Comparison of ENCODE assay signal across 14 mouse cellular contexts in genomic region chr9:118629763-118630379, GRCm38 (mm10). TPM values are rescaled to one million over a fixed set of nuclear protein-coding genes. Genes with fewer than 3 reads are reported as not detected.
DNase-seq lines count a peak whose midpoint lies in the region; ATAC-seq lines count a peak whose summit lies in the region.
"Had no signal": no experiment of that assay in that cellular context is flagged by ENCODE, and none has a peak within 500 bp of the region (broad histone marks: within the 10 kb centered on the region; RNA-seq: fewer than 3 reads in every experiment).

No protein-coding gene starts in this region.

- no peak overlapping the region for H3K9ac ChIP-seq in heart, embryonic 14.5 days (ENCODE audit: low read length)
- no peak overlapping the region for H3K9ac ChIP-seq in heart, embryonic 11.5 days (ENCODE audit: low read depth, low read length)
- H3K9ac ChIP-seq in intestine, embryonic 16.5 days (ENCODE audit: low read depth, low read length) = no peak overlapping the region
- H3K9ac ChIP-seq: hindbrain, embryonic 14.5 days; limb, embryonic 12.5 days had no signal

- no peak overlapping the region for H3K4me2 ChIP-seq in heart, embryonic 14.5 days (ENCODE audit: low read length)
- H3K4me2 ChIP-seq in heart, embryonic 11.5 days = no peak overlapping the region
- H3K4me2 ChIP-seq in intestine, embryonic 16.5 days (ENCODE audit: low read depth, low read length) = no peak overlapping the region
- H3K4me2 ChIP-seq: hindbrain, embryonic 14.5 days; limb, embryonic 12.5 days had no signal

- H3K36me3 ChIP-seq in heart, embryonic 14.5 days (ENCODE audit: control insufficient read depth, insufficient read depth, low read length) = peaks cover 47% of the 10 kb centered on the region
- H3K36me3 ChIP-seq in heart, embryonic 11.5 days (ENCODE audit: control insufficient read depth, insufficient read depth, low read length) = no peaks in the 10 kb centered on the region
- H3K36me3 ChIP-seq in intestine, embryonic 16.5 days (ENCODE audit: control insufficient read depth, insufficient read depth, low read length) = no peaks in the 10 kb centered on the region
- peaks cover 49% of the 10 kb centered on the region for H3K36me3 ChIP-seq in embryonic facial prominence, embryonic 10.5 days (replicated peaks)

- peaks cover 5 to 9% of the 10 kb centered on the region in 2 experiments for H3K4me1 ChIP-seq in heart, embryonic 14.5 days (ENCODE audit: control insufficient read depth in 2 of 2, insufficient read depth in 2 of 2, low read length in 2 of 2)
- H3K4me1 ChIP-seq in heart, embryonic 11.5 days (ENCODE audit: control insufficient read depth, insufficient read depth, low read length) = peaks cover 10% of the 10 kb centered on the region; the same call in 1 of the 2 replicates
- H3K4me1 ChIP-seq in intestine, embryonic 16.5 days (ENCODE audit: control insufficient read depth, insufficient read depth, low read length) = peaks cover 15% of the 10 kb centered on the region
- peaks cover 22% of the 10 kb centered on the region for H3K4me1 ChIP-seq in embryonic facial prominence, embryonic 10.5 days

- H3K9me3 ChIP-seq in heart, embryonic 14.5 days (ENCODE audit: control insufficient read depth, low read length) = no peaks in the 10 kb centered on the region
- H3K9me3 ChIP-seq in heart, embryonic 11.5 days (replicated peaks; ENCODE audit: control insufficient read depth, low read length) = no peaks in the 10 kb centered on the region
- H3K9me3 ChIP-seq in intestine, embryonic 16.5 days (ENCODE audit: control insufficient read depth, low read length) = no peaks in the 10 kb centered on the region
- no peaks in the 10 kb centered on the region for H3K9me3 ChIP-seq in embryonic facial prominence, embryonic 10.5 days
- H3K9me3 ChIP-seq: forebrain, embryonic 10.5 days; limb, embryonic 12.5 days had no signal

- no peak overlapping the region for H3K27ac ChIP-seq in heart, embryonic 14.5 days (replicated peaks in 1 of 2; ENCODE audit: control insufficient read depth in 1 of 2, insufficient read depth in 1 of 2, low read depth in 2 of 2, low read length in 2 of 2)
- no peak overlapping the region for H3K27ac ChIP-seq in heart, embryonic 11.5 days (ENCODE audit: low read depth, low read length)
- H3K27ac ChIP-seq in intestine, embryonic 16.5 days (ENCODE audit: low read length) = peak overlapping the region; percentile 38
- H3K27ac ChIP-seq in embryonic facial prominence, embryonic 10.5 days (replicated peaks) = no peak overlapping the region
- H3K27ac ChIP-seq: forebrain, embryonic 10.5 days; hindbrain, embryonic 14.5 days; limb, embryonic 12.5 days; macrophage had no signal

- H3K27me3 ChIP-seq in heart, embryonic 14.5 days (ENCODE audit: control insufficient read depth, insufficient read depth, low read length) = no peaks in the 10 kb centered on the region
- no peaks in the 10 kb centered on the region for H3K27me3 ChIP-seq in heart, embryonic 11.5 days (ENCODE audit: control insufficient read depth, insufficient read depth, low read length)
- H3K27me3 ChIP-seq in intestine, embryonic 16.5 days (replicated peaks; ENCODE audit: control insufficient read depth, insufficient read depth, low read length) = no peaks in the 10 kb centered on the region
- H3K27me3 ChIP-seq in embryonic facial prominence, embryonic 10.5 days (replicated peaks; ENCODE audit: low read depth, poor library complexity, severe bottlenecking) = no peaks in the 10 kb centered on the region

- DNase-seq in Muller cell, postnatal 12 days (ENCODE audit: inconsistent ontology term) = peak; percentile 72
- DNase-seq in kidney, postnatal 25 days = peak; percentile 73 to 79
- DNase-seq in embryonic facial prominence, embryonic 10.5 days (ENCODE audit: low spot score) = no peak
- DNase-seq in cerebellum, postnatal 4 days (ENCODE audit: low spot score in 2 of 2) = no peak
- DNase-seq in adipocyte (ENCODE audit: low spot score) = no peak
- DNase-seq: B cell, adult 2 months; cerebellum, adult 11 months had no signal

- WGBS in heart, embryonic 14.5 days = 59% methylated on average over 6 of the region's 6 CpGs
- WGBS in heart, embryonic 11.5 days (ENCODE audit: insufficient replicate concordance) = 64% methylated on average over 6 of the region's 6 CpGs
- WGBS in intestine, embryonic 16.5 days = 36% methylated on average over 6 of the region's 6 CpGs
- WGBS in embryonic facial prominence, embryonic 10.5 days = 67% methylated on average over 6 of the region's 6 CpGs

- ATAC-seq in heart, embryonic 14.5 days (ENCODE audit: insufficient number of reproducible peaks, insufficient read depth, low FRiP score, low read depth) = peak; percentile 42; the same call in 1 of the 2 replicates
- no peak for ATAC-seq in heart, embryonic 11.5 days (replicated peaks; ENCODE audit: insufficient number of reproducible peaks, low FRiP score, low TSS enrichment)
- peak; percentile 81 for ATAC-seq in intestine, embryonic 16.5 days

- H3K4me3 ChIP-seq in heart, embryonic 14.5 days (ENCODE audit: control insufficient read depth in 1 of 2, insufficient read depth in 1 of 2, low read depth in 1 of 2, low read length in 2 of 2) = no peak overlapping the region
- H3K4me3 ChIP-seq in heart, embryonic 11.5 days (ENCODE audit: low read depth, low read length) = no peak overlapping the region
- H3K4me3 ChIP-seq in intestine, embryonic 16.5 days (ENCODE audit: low read length) = no peak overlapping the region
- H3K4me3 ChIP-seq in embryonic facial prominence, embryonic 10.5 days = no peak overlapping the region
- H3K4me3 ChIP-seq: forebrain, embryonic 10.5 days; limb, embryonic 12.5 days had no signal

RNA-seq across cellular contexts. Expression of gene Itga9, which starts 23.4 kb away (rescaled TPM):
- 15.2 and 16.1 TPM in 2 replicates for polyA plus RNA-seq in heart, embryonic 14.5 days (2014; fragmentation: Nextera tagmentation; extraction: Ambion mirVana)
- polyA plus RNA-seq in heart, embryonic 11.5 days (2014; fragmentation: Nextera tagmentation; extraction: Ambion mirVana) = 8.3 and 9.9 TPM in 2 replicates
- polyA plus RNA-seq in intestine, embryonic 16.5 days (2015; fragmentation: Nextera tagmentation; extraction: Ambion mirVana) = 3.5 and 3.7 TPM in 2 replicates
- polyA plus RNA-seq in embryonic facial prominence, embryonic 10.5 days (2016; fragmentation: Nextera tagmentation; extraction: Ambion mirVana) = 11.9 and 13.4 TPM in 2 replicates

Comparison
In these comparisons a context has a peak if more than half of its experiments do, and no peak if none do; other contexts are left out.
1. DNase-seq: peak in Muller cell, postnatal 12 days (single experiment) and kidney, postnatal 25 days (2 of 2); none in embryonic facial prominence, embryonic 10.5 days (single experiment), cerebellum, postnatal 4 days (0 of 2) and adipocyte (single experiment).